Mouse (Mus musculus) G1E (cell line): ENCODE measurements at regions not wholly inside any gene's neighbourhood (a gene's known extent, or its start where the extent isn't known, plus 50 kb on each side); places are given as distances from the start of the nearest gene placed in this dataset.

Experiments
- CTCF ChIP-seq: IDR thresholded peaks from 2 replicates; pipeline ENCODE4 v1.5.1; 2012; ENCODE audit warnings: low read depth, low read length, inconsistent platforms, mixed read lengths
- GATA1 ChIP-seq: IDR thresholded peaks from 2 replicates; pipeline ENCODE4 v1.6.1; 2012; ENCODE audit warnings: borderline replicate concordance, low read length, inconsistent platforms, mixed read lengths
- POLR2AphosphoS5 ChIP-seq: IDR thresholded peaks from 2 replicates; pipeline ENCODE4 v1.6.1; 2012; ENCODE audit warnings: low read depth, low read length, inconsistent platforms; ENCODE audit not compliant: insufficient replicate concordance

- TF ChIP-seq CTCF, result no peak
- no peak for TF ChIP-seq GATA1
- no peak for TF ChIP-seq POLR2AphosphoS5
Measured at GRCm38 (mm10) chr4:55158166-55158739, 191.6 kb upstream of the Rad23b start.
